Mouse (Mus musculus) kidney, embryonic 14.5 days (tissue): ENCODE data around the gene Metap2. TPM values are rescaled to one million over a fixed set of nuclear protein-coding genes. Genes with fewer than 3 reads are reported as not detected.

Experiments used
- polyA plus RNA-seq: library from polyadenylated mRNA; unstranded; fragments of >200 nt; fragmentation: Nextera tagmentation; extraction: Ambion mirVana; gene quantifications from 2 replicates; pipeline ENCODE4 v1.2.1, GENCODE M21; 2014

Metap2 gene
- polyA plus RNA-seq, 1 experiment from 2014 or later = 212 TPM

Other genes starting within 250 kb of the Metap2 start
- 1.1 and 1.4 TPM in 2 replicates for gene Usp44, start 65.5 kb downstream of the Metap2 start, polyA plus RNA-seq
- gene Vezt, start 138.7 kb upstream of the Metap2 start, polyA plus RNA-seq = 19.8 and 23.8 TPM in 2 replicates
- gene Fgd6, start 138.9 kb upstream of the Metap2 start, polyA plus RNA-seq = 3.0 and 4.3 TPM in 2 replicates